Mouse (Mus musculus): Measurements from ENCODE around the gene Fbl. TPM values are rescaled to one million over a fixed set of nuclear protein-coding genes. Genes with fewer than 3 reads are reported as not detected.
A peak's percentile ranks its signal among the peaks of the same experiment; 100 is the strongest.

The Fbl gene
- polyA plus RNA-seq, 1 experiment, result 49.5 TPM

GRCm38 (mm10) chr7:28159292-28159691, 10.2 kb upstream of the Fbl start:
- no peak for DNase-seq (ENCODE audit: low read depth in 1 of 2, low spot score in 2 of 2)
- H3K27ac ChIP-seq (ENCODE audit: insufficient read depth, low read length), result no peak overlapping the region
- H3K27me3 ChIP-seq (ENCODE audit: control insufficient read depth, insufficient read depth, low read length), result no peaks in the 10 kb centered on the region
- H3K4me3 ChIP-seq (ENCODE audit: extremely low read depth, insufficient read depth, insufficient read length), result no peak overlapping the region
- WGBS, result 33% methylated on average over 6 of the region's 6 CpGs
- H3K36me3 ChIP-seq (ENCODE audit: control insufficient read depth, insufficient read depth, low read length), result no peaks in the 10 kb centered on the region
- no peaks in the 10 kb centered on the region for H3K4me1 ChIP-seq (ENCODE audit: control insufficient read depth, insufficient read depth, insufficient read length)
- TF ChIP-seq POLR2A (IDR thresholded peaks at IDR 0.05; ENCODE audit: low read depth, low read length) (no peak), CTCF (IDR thresholded peaks at IDR 0.05; ENCODE audit: extremely low read depth, insufficient read depth, insufficient read length, insufficient replicate concordance) (no peak)

GRCm38 (mm10) chr7:28159893-28160292, 9.6 kb upstream of the Fbl start:
- no peak overlapping the region for H3K4me3 ChIP-seq (ENCODE audit: extremely low read depth, insufficient read depth, insufficient read length)
- H3K36me3 ChIP-seq (ENCODE audit: control insufficient read depth, insufficient read depth, low read length), result no peaks in the 10 kb centered on the region
- DNase-seq (ENCODE audit: low read depth in 1 of 2, low spot score in 2 of 2), result no peak
- no peak for TF ChIP-seq POLR2A (IDR thresholded peaks at IDR 0.05; ENCODE audit: low read depth, low read length)
- no peak for TF ChIP-seq CTCF (IDR thresholded peaks at IDR 0.05; ENCODE audit: extremely low read depth, insufficient read depth, insufficient read length, insufficient replicate concordance)
- H3K4me1 ChIP-seq (ENCODE audit: control insufficient read depth, insufficient read depth, insufficient read length), result no peaks in the 10 kb centered on the region
- 81% methylated on average over 3 of the region's 3 CpGs for WGBS
- no peak overlapping the region for H3K27ac ChIP-seq (ENCODE audit: insufficient read depth, low read length)
- H3K27me3 ChIP-seq (ENCODE audit: control insufficient read depth, insufficient read depth, low read length), result no peaks in the 10 kb centered on the region

GRCm38 (mm10) chr7:28161163-28161749, 8.3 kb upstream of the Fbl start:
- Histone ChIP-seq H3K36me3 (ENCODE audit: control insufficient read depth, insufficient read depth, low read length) (no peaks in the 10 kb centered on the region), H3K4me3 (ENCODE audit: extremely low read depth, insufficient read depth, insufficient read length) (no peak overlapping the region), H3K27ac (ENCODE audit: insufficient read depth, low read length) (no peak overlapping the region), H3K27me3 (ENCODE audit: control insufficient read depth, insufficient read depth, low read length) (no peaks in the 10 kb centered on the region), H3K4me1 (ENCODE audit: control insufficient read depth, insufficient read depth, insufficient read length) (no peaks in the 10 kb centered on the region)
- WGBS, result 58% methylated on average over 9 of the region's 9 CpGs
- no peak for DNase-seq (ENCODE audit: low read depth in 1 of 2, low spot score in 2 of 2)
- TF ChIP-seq POLR2A (IDR thresholded peaks at IDR 0.05; ENCODE audit: low read depth, low read length) (no peak), CTCF (IDR thresholded peaks at IDR 0.05; ENCODE audit: extremely low read depth, insufficient read depth, insufficient read length, insufficient replicate concordance) (no peak)

GRCm38 (mm10) chr7:28165406-28165805, 4.1 kb upstream of the Fbl start:
- 84% methylated on average over 6 of the region's 6 CpGs for WGBS
- H3K27me3 ChIP-seq (ENCODE audit: control insufficient read depth, insufficient read depth, low read length), result no peaks in the 10 kb centered on the region
- no peak for DNase-seq (ENCODE audit: low read depth in 1 of 2, low spot score in 2 of 2)
- H3K4me3 ChIP-seq (ENCODE audit: extremely low read depth, insufficient read depth, insufficient read length), result no peak overlapping the region
- TF ChIP-seq POLR2A (IDR thresholded peaks at IDR 0.05; ENCODE audit: low read depth, low read length) (no peak), CTCF (IDR thresholded peaks at IDR 0.05; ENCODE audit: extremely low read depth, insufficient read depth, insufficient read length, insufficient replicate concordance) (no peak)
- H3K4me1 ChIP-seq (ENCODE audit: control insufficient read depth, insufficient read depth, insufficient read length), result peaks cover 3% of the 10 kb centered on the region
- H3K27ac ChIP-seq (ENCODE audit: insufficient read depth, low read length), result no peak overlapping the region
- no peaks in the 10 kb centered on the region for H3K36me3 ChIP-seq (ENCODE audit: control insufficient read depth, insufficient read depth, low read length)

GRCm38 (mm10) chr7:28168320-28169115, 992 bp upstream of the Fbl start:
- Histone ChIP-seq H3K4me3 (ENCODE audit: extremely low read depth, insufficient read depth, insufficient read length) (peak overlapping the region; percentile 90), H3K4me1 (ENCODE audit: control insufficient read depth, insufficient read depth, insufficient read length) (peaks cover 7% of the 10 kb centered on the region), H3K27me3 (ENCODE audit: control insufficient read depth, insufficient read depth, low read length) (no peaks in the 10 kb centered on the region), H3K27ac (ENCODE audit: insufficient read depth, low read length) (peak overlapping the region; percentile 50), H3K36me3 (ENCODE audit: control insufficient read depth, insufficient read depth, low read length) (no peaks in the 10 kb centered on the region)
- no peak; the same call in 1 of the 2 replicates for TF ChIP-seq POLR2A (IDR thresholded peaks at IDR 0.05; ENCODE audit: low read depth, low read length)
- peak; percentile 79; the same call in 1 of the 2 replicates for TF ChIP-seq CTCF (IDR thresholded peaks at IDR 0.05; ENCODE audit: extremely low read depth, insufficient read depth, insufficient read length, insufficient replicate concordance)
- peak; percentile 60 to 73 for DNase-seq (ENCODE audit: low read depth in 1 of 2, low spot score in 2 of 2)
- WGBS, result 2% methylated on average over 9 of the region's 9 CpGs

GRCm38 (mm10) chr7:28175358-28175757, 5.8 kb downstream of the Fbl start:
- peaks cover 7% of the 10 kb centered on the region for H3K4me1 ChIP-seq (ENCODE audit: control insufficient read depth, insufficient read depth, insufficient read length)
- peaks cover 7% of the 10 kb centered on the region for H3K36me3 ChIP-seq (ENCODE audit: control insufficient read depth, insufficient read depth, low read length)
- no peak for TF ChIP-seq CTCF (IDR thresholded peaks at IDR 0.05; ENCODE audit: extremely low read depth, insufficient read depth, insufficient read length, insufficient replicate concordance)
- no peak for TF ChIP-seq POLR2A (IDR thresholded peaks at IDR 0.05; ENCODE audit: low read depth, low read length)
- H3K27me3 ChIP-seq (ENCODE audit: control insufficient read depth, insufficient read depth, low read length), result no peaks in the 10 kb centered on the region
- H3K4me3 ChIP-seq (ENCODE audit: extremely low read depth, insufficient read depth, insufficient read length), result no peak overlapping the region
- peak overlapping the region; percentile 58 for H3K27ac ChIP-seq (ENCODE audit: insufficient read depth, low read length)
- WGBS, result 62% methylated on average over 4 of the region's 4 CpGs
- DNase-seq (ENCODE audit: low read depth in 1 of 2, low spot score in 2 of 2), result no peak

GRCm38 (mm10) chr7:28179228-28179627, 9.7 kb downstream of the Fbl start, which contains the start of gene Dyrk1b:
Dyrk1b (plus strand) TSS chr7:28179469.
- Histone ChIP-seq H3K4me3 (ENCODE audit: extremely low read depth, insufficient read depth, insufficient read length) (peak within 1 kb of the TSS; percentile 86), H3K4me1 (ENCODE audit: control insufficient read depth, insufficient read depth, insufficient read length) (peaks cover 4% of the 10 kb centered on the region), H3K27me3 (ENCODE audit: control insufficient read depth, insufficient read depth, low read length) (no peaks in the 10 kb centered on the region), H3K27ac (ENCODE audit: insufficient read depth, low read length) (peak within 1 kb of the TSS; percentile 49), H3K36me3 (ENCODE audit: control insufficient read depth, insufficient read depth, low read length) (peaks cover 22% of the 10 kb centered on the region)
- TF ChIP-seq CTCF (IDR thresholded peaks at IDR 0.05; ENCODE audit: extremely low read depth, insufficient read depth, insufficient read length, insufficient replicate concordance) (no peak), POLR2A (IDR thresholded peaks at IDR 0.05; ENCODE audit: low read depth, low read length) (no peak)
- WGBS, result 2% methylated on average over 25 of the region's 25 CpGs
- peak; percentile 97 to 98 for DNase-seq (ENCODE audit: low read depth in 1 of 2, low spot score in 2 of 2)
